Comparison of ENCODE assay signal across 18 mouse cellular contexts in the genomic region with DNA sequence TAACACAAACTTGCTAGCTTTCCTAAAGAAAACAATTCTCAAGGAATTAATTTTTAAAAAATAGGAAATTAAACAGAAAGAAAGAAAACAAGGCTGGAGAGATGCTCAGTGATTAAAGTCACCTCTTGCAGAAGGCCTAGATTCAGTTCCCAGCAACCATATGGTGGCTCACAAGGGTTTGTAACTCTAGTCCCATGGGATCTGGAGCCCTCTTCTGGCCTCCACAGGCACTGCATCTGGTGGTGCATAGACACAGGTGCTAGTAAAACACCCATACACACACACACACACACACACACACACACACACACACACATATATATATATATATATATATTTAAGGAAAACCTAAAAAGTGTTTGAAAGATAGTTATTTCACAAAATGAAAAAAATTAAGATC.
DNase-seq lines count a peak whose midpoint lies in the region; ATAC-seq and TF ChIP-seq lines count a peak whose summit lies in the region.
"Had no signal": no experiment of that assay in that cellular context is flagged by ENCODE, and none has a peak within 500 bp of the region (broad histone marks: within the 10 kb centered on the region; RNA-seq: fewer than 3 reads in every experiment).

No protein-coding gene starts in this region.

- TF ChIP-seq CTCF in lung, embryonic 14.5 days (IDR thresholded peaks at IDR 0.05; ENCODE audit: low read depth), result 0 out of 2 replicates have a peak, but pooled peaks have one; percentile 8
- TF ChIP-seq CTCF in ES-Bruce4 (IDR thresholded peaks at IDR 0.05; ENCODE audit: low read depth, low read length), result peak; percentile 44
- TF ChIP-seq CTCF in MEL (IDR thresholded peaks at IDR 0.05 in 2 of 3, conservative IDR thresholded peaks at IDR 0.05 in 1 of 3; ENCODE audit: control insufficient read depth in 1 of 3, insufficient read depth in 1 of 3, low read depth in 2 of 3, low read length in 3 of 3, poor library complexity in 1 of 3, severe bottlenecking in 1 of 3), result peak; percentile 17 to 36 (median 36); a peak in 5 of 6 replicates

- TF ChIP-seq POLR2A in ES-Bruce4 (IDR thresholded peaks at IDR 0.05; ENCODE audit: insufficient read depth, low read length), result no peak
- TF ChIP-seq POLR2A in MEL (IDR thresholded peaks at IDR 0.05; ENCODE audit: control insufficient read depth in 1 of 2, insufficient read depth in 1 of 2, low read depth in 1 of 2, low read length in 2 of 2, poor library complexity in 1 of 2), result no peak

- TF ChIP-seq RAD21 in MEL (IDR thresholded peaks at IDR 0.05; ENCODE audit: low read depth, low read length), result peak; percentile 16

- no peaks in the 10 kb centered on the region for H3K9me3 ChIP-seq in kidney, embryonic 15.5 days (replicated peaks)
- no peaks in the 10 kb centered on the region for H3K9me3 ChIP-seq in lung, embryonic 14.5 days (ENCODE audit: low read depth, low read length)
- H3K9me3 ChIP-seq in ES-Bruce4 (replicated peaks; ENCODE audit: control insufficient read depth, insufficient read depth, low read length, poor library complexity, severe bottlenecking) (no peaks in the 10 kb centered on the region; the same call in 1 of the 2 replicates), MEL (replicated peaks; ENCODE audit: insufficient read depth, low read length) (no peaks in the 10 kb centered on the region)
- H3K9me3 ChIP-seq: forebrain, embryonic 15.5 days; hindbrain, embryonic 12.5 days; limb, embryonic 13.5 days; midbrain, embryonic 13.5 days had no signal

- no peaks in the 10 kb centered on the region for H3K27me3 ChIP-seq in kidney, embryonic 15.5 days
- H3K27me3 ChIP-seq in lung, embryonic 14.5 days (ENCODE audit: insufficient read depth, low read length), result no peaks in the 10 kb centered on the region
- no peaks in the 10 kb centered on the region for H3K27me3 ChIP-seq in ES-Bruce4 (ENCODE audit: control insufficient read depth, insufficient read depth, low read length, poor library complexity, severe bottlenecking)
- H3K27me3 ChIP-seq in MEL (ENCODE audit: control insufficient read depth in 1 of 2, insufficient read depth in 2 of 2, low read length in 2 of 2), result peaks cover 0 to 1% of the 10 kb centered on the region in 2 experiments; a peak in 3 of 4 replicates
- H3K27me3 ChIP-seq: forebrain, embryonic 15.5 days; midbrain, embryonic 13.5 days; neural tube, embryonic 13.5 days had no signal

- peaks cover 27% of the 10 kb centered on the region; the same call in 1 of the 2 replicates for H3K4me1 ChIP-seq in kidney, embryonic 15.5 days
- no peaks in the 10 kb centered on the region for H3K4me1 ChIP-seq in lung, embryonic 14.5 days (ENCODE audit: insufficient read depth)
- H3K4me1 ChIP-seq in ES-Bruce4 (ENCODE audit: control insufficient read depth, insufficient read depth, low read length) (no peaks in the 10 kb centered on the region), MEL (ENCODE audit: control insufficient read depth in 1 of 2, insufficient read depth in 2 of 2, low read length in 2 of 2) (no peaks in the 10 kb centered on the region)
- H3K4me1 ChIP-seq: forebrain, embryonic 15.5 days; hindbrain, embryonic 12.5 days; neural tube, embryonic 13.5 days had no signal

- H3K4me3 ChIP-seq in kidney, embryonic 15.5 days (replicated peaks), result no peak overlapping the region
- no peak overlapping the region for H3K4me3 ChIP-seq in lung, embryonic 14.5 days (ENCODE audit: low read depth, low read length)
- H3K4me3 ChIP-seq in ES-Bruce4 (ENCODE audit: low read depth, low read length) (no peak overlapping the region), MEL (ENCODE audit: control insufficient read depth in 1 of 2, insufficient read depth in 1 of 2, low read depth in 2 of 2, low read length in 2 of 2) (no peak overlapping the region)
- H3K4me3 ChIP-seq: forebrain, embryonic 15.5 days; hindbrain, embryonic 12.5 days; limb, embryonic 13.5 days; midbrain, embryonic 13.5 days; neural tube, embryonic 13.5 days had no signal

- peak overlapping the region; percentile 78 for H3K27ac ChIP-seq in kidney, embryonic 15.5 days
- H3K27ac ChIP-seq in lung, embryonic 14.5 days (ENCODE audit: low read depth), result no peak overlapping the region
- H3K27ac ChIP-seq in ES-Bruce4 (ENCODE audit: insufficient read depth, low read length) (no peak overlapping the region), MEL (ENCODE audit: control insufficient read depth, low read depth, low read length) (no peak overlapping the region)
- H3K27ac ChIP-seq: forebrain, embryonic 15.5 days; hindbrain, embryonic 12.5 days; limb, embryonic 13.5 days; midbrain, embryonic 13.5 days; neural tube, embryonic 13.5 days had no signal

- no peak overlapping the region for H3K9ac ChIP-seq in kidney, embryonic 15.5 days
- H3K9ac ChIP-seq in lung, embryonic 14.5 days, result no peak overlapping the region
- H3K9ac ChIP-seq in ES-Bruce4 (ENCODE audit: low read depth, poor library complexity, severe bottlenecking) (no peak overlapping the region), MEL (ENCODE audit: control insufficient read depth, low read depth, low read length, poor library complexity, severe bottlenecking) (no peak overlapping the region)
- H3K9ac ChIP-seq: forebrain, embryonic 15.5 days; hindbrain, embryonic 12.5 days; limb, embryonic 13.5 days; midbrain, embryonic 13.5 days; neural tube, embryonic 13.5 days had no signal

- H3K36me3 ChIP-seq in kidney, embryonic 15.5 days, result no peaks in the 10 kb centered on the region
- no peaks in the 10 kb centered on the region for H3K36me3 ChIP-seq in lung, embryonic 14.5 days (ENCODE audit: insufficient read depth)
- H3K36me3 ChIP-seq in ES-Bruce4 (ENCODE audit: control insufficient read depth, insufficient read depth, low read length, poor library complexity, severe bottlenecking) (no peaks in the 10 kb centered on the region), MEL (ENCODE audit: control insufficient read depth in 1 of 2, insufficient read depth in 2 of 2, low read length in 2 of 2) (no peaks in the 10 kb centered on the region)
- H3K36me3 ChIP-seq: forebrain, embryonic 15.5 days; hindbrain, embryonic 12.5 days; limb, embryonic 13.5 days; midbrain, embryonic 13.5 days; neural tube, embryonic 13.5 days had no signal

- H3K79me2 ChIP-seq in MEL (ENCODE audit: control insufficient read depth, insufficient read depth, low read length, poor library complexity), result no peaks in the 10 kb centered on the region

- no peak for DNase-seq in kidney, adult 9 months
- no peak for DNase-seq in lung, embryonic 14.5 days
- DNase-seq in lung, adult 18-20 months, result no peak
- DNase-seq in MEL (ENCODE audit: low read depth, low spot score), result peak; percentile 23
- DNase-seq in urinary bladder, postnatal 14 days (ENCODE audit: low spot score), result no peak
- no peak for DNase-seq in layer of hippocampus, postnatal 14 days (ENCODE audit: low spot score in 2 of 2)
- DNase-seq: adrenal gland, postnatal 10 days; cerebellum, postnatal 25 days; embryo, embryonic 11 days; right cerebral cortex, adult 18-20 months had no signal

- H3K4me2 ChIP-seq in kidney, embryonic 15.5 days, result no peak overlapping the region
- no peak overlapping the region for H3K4me2 ChIP-seq in lung, embryonic 14.5 days
- H3K4me2 ChIP-seq: forebrain, embryonic 15.5 days; hindbrain, embryonic 12.5 days; limb, embryonic 13.5 days; midbrain, embryonic 13.5 days; neural tube, embryonic 13.5 days had no signal

- TF ChIP-seq EP300 in ES-Bruce4 (IDR thresholded peaks at IDR 0.05; ENCODE audit: insufficient read depth, low read depth, low read length), result no peak
- no peak for TF ChIP-seq EP300 in MEL (IDR thresholded peaks at IDR 0.05; ENCODE audit: low read depth in 1 of 2, low read length in 2 of 2)

- no peak for ATAC-seq in kidney, embryonic 15.5 days (replicated peaks; ENCODE audit: low FRiP score)
- no peak for ATAC-seq in lung, embryonic 14.5 days (ENCODE audit: insufficient read depth)
- ATAC-seq: activated CD4-positive, CD25-positive, alpha-beta regulatory T cell, adult 4 months; forebrain, embryonic 15.5 days; midbrain, embryonic 13.5 days had no signal

TF ChIP-seq in MEL, 35 proteins besides CTCF, POLR2A, EP300 and RAD21:
- TF ChIP-seq MAFK (IDR thresholded peaks at IDR 0.05; ENCODE audit: borderline replicate concordance, low read depth, low read length) (no peak), CHD2 (IDR thresholded peaks at IDR 0.05; ENCODE audit: low read length) (no peak), MAZ (IDR thresholded peaks at IDR 0.05; ENCODE audit: low read depth, low read length) (no peak), USF2 (IDR thresholded peaks at IDR 0.05; ENCODE audit: borderline replicate concordance in 1 of 2, insufficient read depth in 1 of 2, low read depth in 1 of 2, low read length in 2 of 2) (no peak), ZC3H11A (IDR thresholded peaks at IDR 0.05; ENCODE audit: low read depth, low read length) (no peak), BHLHE40 (IDR thresholded peaks at IDR 0.05; ENCODE audit: borderline replicate concordance, low read depth, low read length) (no peak), SMC3 (IDR thresholded peaks at IDR 0.05; ENCODE audit: low read depth, low read length) (no peak), KAT2A (conservative IDR thresholded peaks at IDR 0.05; ENCODE audit: low read depth, low read length) (no peak), USF1 (IDR thresholded peaks at IDR 0.05; ENCODE audit: low read depth, low read length) (no peak), ZMIZ1 (IDR thresholded peaks at IDR 0.05; ENCODE audit: low read depth, low read length) (no peak), CHD1 (IDR thresholded peaks at IDR 0.05; ENCODE audit: low read depth, low read length) (no peak), MYB (IDR thresholded peaks at IDR 0.05; ENCODE audit: low read depth, low read length) (no peak), ELF1 (IDR thresholded peaks at IDR 0.05; ENCODE audit: low read depth, low read length) (no peak), MEF2A (IDR thresholded peaks at IDR 0.05; ENCODE audit: extremely low read depth, insufficient replicate concordance, low read depth, low read length, poor library complexity, severe bottlenecking) (no peak)
